Mouse (Mus musculus) c-Kit-negative CD71-positive TER-119-positive erythroid progenitor cells, embryonic 14.5 days (primary cell): ENCODE measurements around the gene Cntln.

Experiments
- DNase-seq: peaks from one replicate; pipeline ENCODE4 v3.0.0-alpha.2; 2013; ENCODE audit warnings: low read depth, low spot score

Gene Cntln

GRCm38 (mm10) chr4:84884111-84884538 lies at the start of gene Cntln:
Gene Cntln (plus strand): TSS chr4:84884309.
- peak; percentile 21 for DNase-seq

- DNase-seq: no peak
Measured at GRCm38 (mm10) chr4:84836979-84837378, 47.1 kb upstream of the Cntln start.

GRCm38 (mm10) chr4:84838545-84838944 lies 45.6 kb upstream of the Cntln start:
- no peak for DNase-seq

GRCm38 (mm10) chr4:84839466-84839865 lies 44.6 kb upstream of the Cntln start:
- no peak for DNase-seq

GRCm38 (mm10) chr4:84857588-84857987 lies 26.5 kb upstream of the Cntln start:
- DNase-seq: no peak

GRCm38 (mm10) chr4:84876347-84876746 lies 7.8 kb upstream of the Cntln start:
- DNase-seq: no peak

GRCm38 (mm10) chr4:84883646-84884045 lies 463 bp upstream of the Cntln start:
- DNase-seq: no peak

GRCm38 (mm10) chr4:84884539-84885270 lies 596 bp downstream of the Cntln start:
- no peak for DNase-seq

- no peak for DNase-seq
Measured at GRCm38 (mm10) chr4:84885271-84885540, 1.1 kb downstream of the Cntln start.

- DNase-seq: no peak
Measured at GRCm38 (mm10) chr4:84918393-84918792, 34.3 kb downstream of the Cntln start.

- no peak for DNase-seq
Measured at GRCm38 (mm10) chr4:84934342-84934929, 50.3 kb downstream of the Cntln start.

- no peak for DNase-seq
Measured at GRCm38 (mm10) chr4:84942059-84942458, 58.0 kb downstream of the Cntln start.

GRCm38 (mm10) chr4:84942651-84943050 lies 58.5 kb downstream of the Cntln start:
- no peak for DNase-seq

GRCm38 (mm10) chr4:84944100-84944499 lies 60.0 kb downstream of the Cntln start:
- DNase-seq: no peak

GRCm38 (mm10) chr4:84946450-84946849 lies 62.3 kb downstream of the Cntln start:
- DNase-seq: no peak

- DNase-seq: no peak
Measured at GRCm38 (mm10) chr4:84976875-84977646, 93.0 kb downstream of the Cntln start.

GRCm38 (mm10) chr4:84995520-84996348 lies 111.6 kb downstream of the Cntln start:
- DNase-seq: no peak

GRCm38 (mm10) chr4:85005581-85005980 lies 121.5 kb downstream of the Cntln start:
- no peak for DNase-seq

- no peak for DNase-seq
Measured at GRCm38 (mm10) chr4:85006789-85007188, 122.7 kb downstream of the Cntln start.

GRCm38 (mm10) chr4:85010846-85011245 lies 126.7 kb downstream of the Cntln start:
- no peak for DNase-seq

GRCm38 (mm10) chr4:85045748-85046147 lies 161.6 kb downstream of the Cntln start:
- DNase-seq: no peak
